Mouse (Mus musculus) naive thymus-derived CD4-positive, alpha-beta T cell, adult 2 months (primary cell): ENCODE measurements at regions not wholly inside any gene's neighbourhood (a gene's known extent, or its start where the extent isn't known, plus 50 kb on each side); places are given as distances from the start of the nearest gene placed in this dataset.
A peak's percentile ranks its signal among the peaks of the same experiment; 100 is the strongest.

Source experiments
- DNase-seq: peaks from one replicate; pipeline ENCODE4 v3.0.0-alpha.2; 2011; ENCODE audit warnings: low read depth

DNA sequence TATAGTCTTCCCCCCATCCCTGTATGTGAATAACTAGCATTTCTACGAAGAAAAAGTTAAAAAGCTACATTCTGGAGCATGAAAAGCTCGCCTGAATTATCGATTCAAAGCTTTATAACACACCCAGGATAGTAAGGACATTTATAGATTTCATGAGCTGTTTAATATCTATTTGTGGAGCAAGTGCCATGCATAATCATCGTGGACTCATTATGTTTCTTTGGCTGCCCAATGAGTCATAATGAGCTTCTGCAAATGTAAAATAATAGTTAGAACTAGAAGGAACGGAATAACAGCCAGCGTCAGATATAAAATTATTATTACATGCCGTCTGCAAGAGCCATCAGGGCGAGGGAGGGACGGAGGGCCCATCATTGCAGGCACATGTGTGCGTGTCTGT lies 292.4 kb downstream of the Cd83 start:
- DNase-seq = no peak

DNA sequence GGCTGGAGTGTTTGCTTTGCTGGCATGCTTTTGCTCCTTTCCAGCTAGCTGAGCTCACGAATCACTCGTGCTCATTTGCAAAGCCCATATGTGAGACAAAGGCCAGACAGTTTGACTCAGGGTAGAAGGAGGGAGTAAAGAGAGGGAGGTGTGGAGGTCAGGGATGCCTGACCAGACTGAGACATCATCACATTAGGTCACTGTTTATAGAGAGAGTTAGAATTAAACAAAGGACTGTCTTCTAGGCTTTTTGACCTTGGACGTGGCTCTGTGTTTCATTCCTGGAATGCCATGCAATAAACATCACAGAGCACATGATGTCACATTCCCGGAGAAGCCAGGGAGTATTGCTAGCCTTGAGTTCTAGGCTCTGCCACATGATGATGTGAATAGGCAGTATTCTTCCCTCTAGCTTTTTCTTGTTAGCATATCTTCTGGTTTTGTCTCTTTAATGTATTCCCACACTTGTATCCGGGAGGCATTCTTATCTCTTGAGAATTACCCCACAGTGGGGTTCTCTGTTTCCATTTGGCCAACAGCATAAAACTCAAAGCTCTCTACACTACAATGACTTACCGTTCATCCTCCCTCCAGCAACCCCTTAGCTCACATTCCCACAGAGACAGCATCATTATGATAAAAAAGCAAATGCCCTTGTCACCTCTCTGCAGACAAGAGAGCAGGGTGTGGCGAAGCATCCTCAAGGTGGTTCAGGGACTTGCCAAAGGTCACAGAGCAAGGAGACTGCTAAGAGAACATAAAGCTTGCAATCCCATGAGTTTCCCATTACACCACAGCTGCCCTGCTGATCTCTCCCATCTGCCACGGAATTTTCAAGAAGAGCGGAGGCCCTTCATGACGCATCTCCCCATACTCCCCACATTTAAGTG lies 301.3 kb downstream of the Cd83 start:
- DNase-seq = no peak

DNA sequence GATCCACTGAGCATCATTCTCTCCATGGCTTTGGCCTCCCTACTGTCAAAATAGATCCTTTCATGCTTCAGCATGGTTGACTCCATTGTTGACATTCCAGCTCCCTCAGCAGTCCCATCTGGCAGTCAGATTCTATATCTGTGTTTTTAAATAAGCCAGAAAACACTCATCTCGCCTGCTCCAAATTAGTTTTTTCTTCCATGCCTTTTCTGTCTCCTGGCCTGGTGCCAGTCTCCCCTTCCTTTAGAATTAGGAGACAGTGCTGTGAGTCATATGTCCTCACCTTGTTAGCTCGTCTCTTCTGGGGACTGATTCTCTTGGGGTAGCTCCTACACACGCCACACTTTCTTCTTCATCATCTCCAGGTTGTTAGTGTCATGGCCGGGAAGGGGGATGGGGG lies 302.2 kb downstream of the Cd83 start:
- DNase-seq = peak; percentile 26

DNA sequence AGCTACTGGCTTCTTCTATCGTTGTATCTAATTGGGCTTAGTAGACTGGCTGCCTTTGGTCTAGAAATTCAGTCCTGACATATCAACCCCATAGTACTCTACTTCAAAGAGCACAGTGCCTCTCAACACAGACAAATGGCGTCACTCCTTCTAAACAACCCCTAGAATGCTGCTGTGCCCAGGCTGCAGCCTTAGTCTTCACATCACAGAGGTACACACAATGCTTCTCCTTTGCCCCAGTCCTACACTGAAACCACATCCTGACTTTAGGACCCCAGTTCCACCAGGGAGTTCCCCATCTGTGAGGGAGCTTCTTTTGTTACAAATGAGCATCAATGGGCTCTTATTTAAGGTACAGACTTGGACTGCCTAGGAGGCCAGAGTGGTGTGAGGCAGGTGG lies 312.6 kb downstream of the Cd83 start:
- peak; percentile 60 for DNase-seq

DNA sequence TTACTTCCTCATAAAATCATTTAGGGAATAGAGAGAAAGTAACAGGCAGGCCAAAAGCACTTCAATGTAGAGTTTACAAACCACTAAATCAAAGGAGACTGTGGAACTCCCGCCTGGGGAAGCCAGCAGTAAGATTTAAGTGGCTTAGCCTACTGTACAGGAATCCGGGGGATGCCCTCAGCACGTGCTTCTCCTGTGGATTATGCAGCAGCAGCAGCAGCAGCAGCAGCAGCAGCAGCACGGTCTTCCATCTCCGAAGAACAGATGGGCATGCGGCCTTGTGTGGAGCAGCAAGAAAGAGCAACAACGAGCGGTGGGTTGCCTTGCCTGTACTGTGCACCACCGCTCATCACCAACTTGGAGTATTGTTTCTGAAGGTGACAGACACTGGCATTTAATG lies 314.9 kb downstream of the Cd83 start:
- DNase-seq = no peak

DNA sequence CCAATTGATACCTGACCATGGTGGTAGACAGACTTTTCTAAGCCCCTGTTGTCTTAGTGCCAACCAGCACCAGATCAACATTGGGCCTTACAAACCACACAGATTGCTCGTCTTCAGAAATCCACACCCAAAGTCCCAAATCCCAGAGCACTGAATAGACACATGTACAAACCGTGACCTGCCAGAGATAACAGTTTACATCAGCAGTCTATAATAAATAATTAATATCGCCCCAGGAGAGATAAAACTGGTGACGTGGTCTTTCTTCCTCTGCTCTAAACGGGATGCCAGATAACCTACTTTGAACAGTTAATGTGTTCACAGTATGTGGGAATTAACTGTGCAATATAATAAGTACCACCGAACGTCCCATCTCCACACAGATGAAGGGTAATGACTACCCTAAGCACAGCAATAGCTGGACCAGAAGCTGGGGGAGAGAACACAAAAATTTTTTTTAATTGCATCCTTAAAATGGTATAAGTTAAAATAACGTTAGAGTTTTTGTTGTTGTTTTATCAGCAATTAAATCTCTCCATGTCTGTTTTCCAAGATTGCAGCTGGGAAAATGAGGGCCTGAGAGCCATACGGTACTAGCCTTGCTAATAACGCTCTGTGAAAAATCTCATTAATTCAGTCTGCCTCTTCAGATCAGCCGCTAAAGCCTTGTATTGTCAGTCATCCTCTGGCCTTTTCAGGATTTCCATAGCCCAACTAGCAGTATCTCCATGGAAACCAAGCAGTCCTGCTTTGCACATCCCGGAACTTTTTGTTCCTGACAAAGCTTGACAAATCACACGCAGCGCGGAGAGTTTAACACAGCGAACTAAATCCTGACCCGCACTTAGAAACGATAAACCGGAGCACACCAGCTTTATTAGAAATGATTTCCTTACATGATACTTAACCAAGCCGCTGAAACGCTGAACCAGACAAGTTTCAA lies 315.8 kb downstream of the Cd83 start:
- no peak for DNase-seq

DNA sequence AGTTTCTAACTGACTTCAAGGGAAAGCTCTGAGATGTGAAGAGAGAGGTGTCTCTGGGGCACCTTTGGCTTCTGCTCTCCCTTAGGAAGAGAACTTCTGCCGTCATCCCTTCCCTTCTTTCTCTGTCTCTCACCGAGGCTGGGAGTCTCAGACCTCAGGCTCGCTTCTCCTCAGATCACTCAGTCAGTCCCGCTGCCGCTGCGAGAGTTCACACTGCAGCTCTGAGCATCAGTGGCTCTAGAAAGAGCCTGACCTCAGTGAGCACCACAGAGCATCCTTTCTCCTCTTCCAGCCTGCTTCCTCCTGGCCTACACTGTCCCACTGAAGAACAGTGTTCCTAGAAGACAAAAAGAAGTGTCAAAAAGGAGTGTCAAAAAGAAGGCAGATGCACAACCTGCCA lies 316.6 kb downstream of the Cd83 start:
- no peak for DNase-seq

DNA sequence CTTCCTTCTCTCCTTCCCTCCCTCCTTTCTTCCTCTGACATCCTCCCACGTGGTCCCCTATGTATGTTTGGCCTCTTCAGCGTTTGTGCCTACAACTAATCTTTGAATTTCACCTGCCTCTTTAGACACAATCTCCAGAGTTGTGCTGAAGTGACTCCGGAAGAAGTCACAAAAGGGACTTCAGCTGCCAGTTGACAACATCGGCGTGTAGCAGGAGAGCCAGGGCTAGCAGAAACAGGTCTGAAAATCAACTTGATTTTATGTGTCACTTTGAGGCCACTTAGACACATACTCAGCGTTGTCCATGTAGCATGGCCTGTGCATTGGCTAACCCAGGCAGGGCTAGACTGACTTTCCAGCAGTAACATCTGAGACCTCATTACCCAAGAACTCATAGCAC lies 317.2 kb downstream of the Cd83 start:
- no peak for DNase-seq

DNA sequence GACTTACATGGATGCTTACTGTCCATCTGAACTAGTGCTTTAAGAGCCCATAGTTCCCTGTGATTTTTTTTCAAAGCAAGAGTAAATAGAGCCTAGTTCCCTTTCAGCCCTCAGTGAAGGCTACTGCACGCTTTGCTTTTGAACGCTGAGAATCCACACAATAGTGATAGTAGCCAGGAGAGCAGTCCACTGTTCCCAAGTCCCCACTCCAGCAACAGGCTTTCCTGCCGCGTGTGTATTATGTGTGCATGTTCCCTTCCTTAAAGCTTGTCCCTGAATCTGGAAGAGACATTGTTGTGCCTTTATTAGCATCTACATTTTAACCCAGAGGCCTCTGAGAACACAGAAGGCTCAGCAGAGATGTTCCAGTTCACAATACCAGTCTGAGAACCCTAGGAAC lies 317.7 kb downstream of the Cd83 start:
- no peak for DNase-seq

DNA sequence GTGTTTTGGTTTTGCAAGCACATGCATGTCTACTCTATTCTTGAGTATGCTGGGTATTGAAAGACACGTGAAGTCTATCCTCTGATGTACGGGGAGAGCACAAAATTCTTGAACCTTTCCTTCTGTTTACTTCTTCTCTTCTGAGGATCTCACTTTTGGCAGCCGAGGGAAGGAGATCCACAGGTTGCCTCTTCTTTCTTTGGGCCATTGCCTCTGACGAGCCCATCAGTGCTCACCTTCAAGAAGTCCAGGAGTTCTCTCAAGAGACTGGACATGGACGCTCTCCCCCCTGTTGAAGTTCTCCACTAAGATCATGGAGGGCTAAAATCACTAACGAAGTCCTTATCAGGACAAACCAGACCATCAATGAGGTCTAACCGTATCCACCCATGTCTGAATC lies 318.8 kb downstream of the Cd83 start:
- DNase-seq = no peak

DNA sequence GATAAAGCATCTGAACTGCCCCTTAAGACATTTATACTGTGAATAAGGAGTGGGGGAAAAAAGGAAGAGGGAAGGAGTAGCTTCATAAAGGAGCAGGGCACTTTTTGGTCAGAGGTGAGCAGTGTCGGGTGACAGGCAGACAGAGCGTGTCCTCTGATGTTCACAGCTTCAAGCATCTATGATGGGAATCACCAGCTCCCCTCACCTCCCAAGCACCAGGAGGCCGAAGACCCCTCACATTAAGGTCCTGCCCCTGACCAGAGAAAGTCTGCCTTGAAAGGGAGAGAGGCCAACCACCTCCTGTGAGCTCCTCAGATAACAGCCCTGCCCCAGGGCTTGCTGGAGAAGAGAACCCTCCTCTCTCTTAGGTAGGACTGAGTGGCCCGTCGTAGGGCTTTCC lies 320.6 kb downstream of the Cd83 start:
- no peak for DNase-seq

DNA sequence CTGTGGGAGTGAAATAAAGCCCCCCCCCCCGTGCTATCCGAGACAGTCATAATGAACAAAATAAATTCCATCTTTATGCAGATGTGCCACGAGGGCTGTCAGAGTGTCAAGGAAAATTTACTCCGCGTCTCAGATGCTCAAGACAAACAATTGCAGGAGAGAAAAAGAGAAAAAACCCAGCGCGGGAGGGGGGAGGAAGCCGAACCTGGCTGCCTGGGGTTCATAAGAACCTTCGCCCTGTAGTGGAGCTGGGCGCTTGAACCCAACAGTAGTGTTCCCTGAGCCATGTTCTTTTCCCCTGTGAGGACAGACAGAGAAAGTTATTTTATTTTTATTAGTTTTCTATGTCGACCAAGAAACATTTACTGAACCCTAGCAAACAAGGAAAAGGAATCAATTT lies 324.1 kb downstream of the Cd83 start:
- DNase-seq = no peak

DNA sequence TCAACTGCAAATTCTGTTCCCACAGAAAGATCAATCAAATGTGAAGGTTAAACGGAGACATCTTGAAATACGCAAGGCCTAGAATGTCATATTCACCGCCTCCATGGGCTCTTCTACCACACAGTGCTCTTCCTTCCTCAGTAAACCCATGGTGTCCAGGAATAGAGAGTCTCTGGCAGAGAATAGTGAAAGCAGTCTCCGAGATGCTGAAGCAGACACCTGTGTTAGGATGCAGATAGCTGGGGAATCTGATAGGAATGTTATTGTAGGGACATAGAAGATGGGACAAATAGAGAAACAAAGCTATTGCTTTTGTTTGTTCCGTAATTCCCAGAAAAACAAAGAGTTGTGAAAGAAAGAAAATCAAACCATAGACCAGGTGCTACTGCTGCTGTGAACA lies 328.5 kb downstream of the Cd83 start:
- DNase-seq = no peak

DNA sequence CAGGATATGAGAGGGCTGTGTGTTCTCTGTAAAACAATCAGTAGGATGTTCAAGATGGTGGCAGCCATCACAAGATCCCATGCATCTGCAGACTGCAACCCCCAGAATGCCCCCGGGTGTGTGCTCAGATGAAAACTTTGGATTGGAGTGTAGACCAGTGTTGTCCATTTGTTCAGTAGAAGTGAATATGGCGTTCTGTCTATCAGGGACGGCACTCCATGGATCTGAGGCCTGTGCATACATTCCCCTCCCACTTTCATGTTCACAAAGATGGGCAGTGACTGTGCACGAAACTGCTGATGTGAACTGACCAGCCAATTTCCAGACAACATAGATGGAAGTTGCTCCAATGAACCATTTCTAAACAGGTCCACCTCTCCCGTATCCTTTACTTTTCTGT lies 330.3 kb downstream of the Cd83 start:
- DNase-seq = no peak

DNA sequence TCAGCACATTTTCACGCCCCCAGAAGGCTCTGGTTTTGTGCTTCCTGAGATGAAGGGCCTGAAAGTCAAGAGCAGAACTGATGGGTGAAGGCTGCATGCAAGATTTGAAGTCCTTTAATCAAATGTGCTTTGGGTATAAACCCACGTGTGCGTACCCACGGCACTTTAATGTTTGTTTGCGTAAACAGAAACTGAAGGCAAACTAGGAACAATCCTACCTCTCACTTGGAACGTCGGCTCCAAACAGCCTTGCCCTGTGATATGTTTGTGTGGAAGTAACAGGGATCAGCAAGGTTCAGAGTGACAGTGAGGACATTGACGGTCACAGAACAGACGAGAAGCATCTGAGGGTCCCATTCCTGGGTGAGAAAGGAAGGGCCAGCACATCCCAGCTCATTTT lies 333.3 kb downstream of the Cd83 start:
- no peak for DNase-seq

DNA sequence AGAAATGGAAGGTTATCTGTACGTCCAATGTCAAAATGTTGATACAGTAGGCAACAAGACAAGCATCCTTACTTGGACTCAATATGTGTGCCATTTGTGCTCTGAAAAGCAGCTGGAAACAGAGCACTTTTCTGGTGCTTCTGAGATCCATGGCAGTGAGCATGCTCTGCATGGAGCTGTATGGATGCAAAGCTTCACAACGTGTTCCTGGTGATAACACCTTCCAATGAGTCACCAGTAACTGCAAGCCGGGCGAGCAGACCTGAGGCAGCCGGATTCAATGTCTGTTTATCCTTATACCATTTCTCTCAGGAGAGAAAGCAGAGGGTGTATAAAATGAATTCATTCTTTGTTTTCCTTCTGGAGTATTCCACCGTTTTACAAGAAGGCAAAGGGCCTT lies 334.3 kb downstream of the Cd83 start:
- DNase-seq = no peak

DNA sequence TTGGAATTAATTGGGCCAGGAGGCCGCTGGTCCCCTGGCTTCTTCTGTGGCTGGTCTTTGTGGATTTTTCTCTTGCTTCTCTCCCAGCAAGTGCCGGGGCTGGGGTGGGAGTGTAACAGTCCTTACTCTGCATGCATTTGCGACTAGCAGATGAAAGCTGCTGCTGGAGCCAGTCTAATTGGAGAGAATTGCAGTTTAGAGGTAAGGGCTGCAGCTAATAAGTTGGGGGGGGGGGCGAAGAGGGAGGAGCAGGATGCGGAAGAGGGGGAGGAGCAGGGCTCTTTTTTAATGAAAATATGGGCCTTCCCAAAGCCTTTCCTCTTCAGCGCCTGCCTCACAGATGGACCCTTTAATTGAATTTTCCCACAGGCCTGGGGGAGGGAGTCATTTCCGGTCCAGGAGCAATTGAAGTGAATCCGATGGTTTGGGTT lies 336.7 kb downstream of the Cd83 start:
- DNase-seq = no peak

DNA sequence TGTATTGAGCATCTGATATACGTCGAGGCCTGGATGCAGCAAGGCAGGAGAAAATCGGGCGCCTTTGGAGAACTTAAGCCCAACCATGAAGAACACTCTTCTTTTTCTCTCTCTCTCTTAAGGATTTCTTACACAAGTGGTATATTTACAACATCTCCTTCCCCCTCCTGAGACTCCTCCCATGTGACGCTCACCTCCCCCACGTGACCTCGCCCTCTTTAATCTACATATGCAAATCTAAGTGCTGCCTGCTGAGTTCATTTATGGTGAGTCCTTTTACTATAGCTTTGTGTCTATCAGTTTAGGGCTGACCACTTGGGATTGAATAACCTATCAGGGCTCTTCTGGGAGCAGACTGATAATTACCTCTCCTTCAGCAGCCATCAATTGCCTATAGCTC lies 337.4 kb downstream of the Cd83 start:
- no peak for DNase-seq

DNA sequence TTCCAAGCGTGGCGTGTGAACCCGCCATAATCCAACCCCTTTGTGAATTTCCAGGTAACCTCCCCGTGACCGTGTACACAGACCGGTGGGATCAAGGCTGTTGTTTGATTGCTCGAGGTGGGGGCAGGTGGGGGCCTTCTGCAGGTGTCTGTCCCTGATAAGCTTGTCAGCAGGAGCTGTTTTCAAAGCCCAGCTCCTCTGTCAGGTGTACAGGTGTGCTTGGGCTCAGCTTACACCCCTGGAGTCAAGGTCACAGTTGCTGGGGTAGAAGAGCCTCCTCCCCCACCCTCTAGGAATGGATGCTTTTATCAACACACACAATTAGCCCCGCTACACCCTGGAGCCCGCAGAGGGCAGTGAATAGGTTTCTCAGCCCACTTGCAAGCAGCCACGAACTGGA lies 341.6 kb downstream of the Cd83 start:
- DNase-seq = no peak

DNA sequence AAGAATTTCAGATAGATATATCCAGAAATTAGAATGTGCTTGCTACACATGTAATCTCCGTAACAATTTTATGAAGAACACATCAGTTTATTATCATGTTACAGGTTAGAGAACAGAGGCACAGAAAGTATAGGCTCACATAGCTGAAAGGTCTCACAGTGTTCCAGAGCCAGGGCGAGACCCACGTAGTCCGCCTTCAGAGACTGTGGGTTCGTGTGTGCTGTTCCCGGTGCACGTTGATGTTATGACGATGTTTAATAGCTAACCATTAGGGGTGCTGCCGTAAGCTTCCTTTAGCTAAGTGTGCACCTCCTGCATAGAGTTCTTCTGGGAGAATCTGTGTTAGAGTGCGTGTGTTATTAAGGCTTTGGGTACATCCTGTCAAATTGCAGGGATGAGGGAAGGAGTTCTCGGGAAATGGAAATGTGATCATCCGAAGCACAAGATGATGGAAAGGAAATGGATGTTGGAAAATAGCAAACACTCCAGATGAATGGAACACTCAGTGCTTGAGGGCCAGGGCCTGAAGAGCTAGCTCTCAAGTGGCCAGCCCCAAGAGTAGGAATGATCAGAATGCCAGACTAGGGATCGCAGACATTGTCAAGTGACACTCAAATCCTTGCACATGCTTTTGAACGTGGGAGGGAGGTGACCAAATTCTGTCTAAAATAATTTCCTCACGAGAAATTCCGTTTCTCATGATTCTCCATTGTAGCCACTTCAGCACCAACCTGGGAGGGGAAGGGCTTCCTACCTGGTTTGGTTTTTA lies 344.1 kb downstream of the Cd83 start:
- DNase-seq = no peak

DNA sequence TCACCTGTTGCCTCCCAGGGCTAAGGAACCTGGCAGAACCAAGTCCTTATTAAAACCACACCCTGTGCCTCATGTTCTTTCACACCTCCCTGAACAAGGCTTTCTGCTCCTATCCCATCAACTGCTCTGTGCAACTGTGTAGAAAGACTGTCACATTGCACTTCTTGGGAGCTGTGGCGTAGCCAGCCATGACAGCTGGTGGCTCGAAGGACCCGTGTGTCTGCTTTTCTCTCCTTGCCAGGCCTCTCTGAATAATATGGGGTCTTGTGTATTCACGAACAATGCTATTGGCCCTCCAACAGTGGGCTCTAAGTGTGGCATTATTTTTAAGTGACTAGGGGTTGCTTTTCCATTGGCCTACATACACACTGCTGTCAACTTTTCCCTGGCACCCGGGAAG lies 347.3 kb downstream of the Cd83 start:
- DNase-seq = no peak

DNA sequence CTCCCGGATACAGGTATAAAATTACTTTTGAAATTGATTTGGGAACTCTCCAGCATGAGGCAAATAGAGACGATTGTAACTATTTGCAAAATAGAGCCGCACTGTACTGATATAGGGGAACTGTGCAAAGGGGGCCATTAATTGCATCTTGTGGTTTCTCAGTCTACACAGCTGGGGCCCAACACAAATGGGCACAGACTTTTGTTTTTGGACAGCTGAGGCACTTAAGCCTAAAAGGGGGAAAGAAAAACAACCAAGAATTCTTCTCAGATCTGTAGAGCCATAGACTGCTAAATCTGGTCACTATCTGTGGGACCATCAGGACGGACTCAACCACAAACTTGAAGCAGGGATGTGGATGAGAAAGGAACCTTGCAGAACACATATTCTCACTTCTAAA lies 347.9 kb downstream of the Cd83 start:
- no peak for DNase-seq
